Mouse (Mus musculus) bone marrow, adult 2 months (tissue): ENCODE measurements at regions not wholly inside any gene's neighbourhood (a gene's known extent, or its start where the extent isn't known, plus 50 kb on each side); places are given as distances from the start of the nearest gene placed in this dataset.

Experiments used
- CTCF ChIP-seq: fragments of 200-500 bp; IDR thresholded peaks from 2 replicates; pipeline ENCODE4 v1.5.1; 2011; ENCODE audit warnings: low read length, control low read depth; ENCODE audit not compliant: control insufficient read depth, insufficient read depth
- POLR2A ChIP-seq: fragments of 200-500 bp; IDR thresholded peaks from 2 replicates; pipeline ENCODE4 v1.6.1; 2011; ENCODE audit warnings: low read depth, mild to moderate bottlenecking, control low read depth, low read length, borderline replicate concordance; ENCODE audit not compliant: control insufficient read depth

DNA sequence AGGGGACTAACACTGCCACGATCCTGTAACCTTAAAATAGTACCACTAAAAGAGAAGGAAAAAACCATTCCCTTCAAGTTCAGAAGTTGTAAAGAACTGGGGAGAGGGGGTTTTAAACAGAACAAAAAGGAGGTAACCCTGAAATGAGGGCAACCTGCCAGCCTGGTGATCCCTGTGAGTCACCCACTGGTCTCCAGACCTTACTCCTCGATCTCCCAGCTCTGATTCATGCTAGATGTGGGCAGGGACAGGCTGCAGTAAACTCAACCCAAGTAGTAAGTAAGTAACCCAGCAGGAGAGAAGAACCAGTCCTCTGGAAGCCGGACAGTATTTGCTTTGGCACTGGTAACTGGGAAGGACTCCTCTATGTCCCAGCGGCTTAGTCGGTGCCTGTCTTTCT lies 324.4 kb upstream of the Mpped2 start:
- TF ChIP-seq CTCF (no peak), POLR2A (no peak)
